Mouse (Mus musculus) lung, postnatal 0 days (tissue): Measurements from ENCODE around the gene Lrp1. TPM values are rescaled to one million over a fixed set of nuclear protein-coding genes. Genes with fewer than 3 reads are reported as not detected.
A peak's percentile ranks its signal among the peaks of the same experiment; 100 is the strongest.

Experiments used
- ATAC-seq: fragments of 200-750 bp; cut with Nextera tagmentation; 2 replicates; pipeline ENCODE4 v1.8.0; 2017; ENCODE audit warnings: moderate library complexity
- DNase-seq: peaks from one replicate; pipeline ENCODE4 v3.0.0-alpha.2; 2016; ENCODE audit warnings: low spot score
- H3K27ac ChIP-seq: fragments of 300-500 bp; sonication (generic); 2 replicates; pipeline ENCODE4 v1.5.1; 2014; ENCODE audit warnings: antibody characterized with exemption, mild to moderate bottlenecking, low read length, mixed read lengths
- H3K27me3 ChIP-seq: fragments of 300-500 bp; sonication (generic); replicated peaks from 2 replicates; pipeline ENCODE4 v1.6.1; 2014; ENCODE audit warnings: low read length, mixed read lengths; ENCODE audit not compliant: insufficient read depth
- H3K36me3 ChIP-seq: fragments of 300-500 bp; sonication (generic); 2 replicates; pipeline ENCODE4 v1.6.1; 2014; ENCODE audit warnings: low read length, mixed read lengths; ENCODE audit not compliant: insufficient read depth
- H3K4me1 ChIP-seq: fragments of 300-500 bp; sonication (generic); 2 replicates; pipeline ENCODE4 v1.6.1; 2014; ENCODE audit warnings: antibody characterized with exemption, low read depth, low read length, mixed read lengths; ENCODE audit not compliant: insufficient read depth
- H3K4me2 ChIP-seq: fragments of 300-500 bp; sonication (generic); replicated peaks from 2 replicates; pipeline ENCODE4 v1.6.1; 2014; ENCODE audit warnings: low read depth, mild to moderate bottlenecking, low read length, moderate library complexity, mixed read lengths
- H3K4me3 ChIP-seq: fragments of 300-500 bp; sonication (generic); 2 replicates; pipeline ENCODE4 v1.5.1; 2014; ENCODE audit warnings: low read depth, low read length
- H3K9ac ChIP-seq: fragments of 300-500 bp; sonication (generic); replicated peaks from 2 replicates; pipeline ENCODE4 v1.6.1; 2014; ENCODE audit warnings: low read depth, mild to moderate bottlenecking
- H3K9me3 ChIP-seq: fragments of 300-500 bp; sonication (generic); 2 replicates; pipeline ENCODE4 v1.6.1; 2016; ENCODE audit warnings: low read length, mixed read lengths
- CTCF ChIP-seq: IDR thresholded peaks from 2 replicates; pipeline ENCODE4 v1.5.1; 2016; ENCODE audit warnings: antibody characterized with exemption, mild to moderate bottlenecking
- EP300 ChIP-seq: IDR thresholded peaks from 2 replicates; pipeline ENCODE4 v1.6.1; 2016; ENCODE audit warnings: antibody characterized with exemption, mild to moderate bottlenecking, control low read depth
- WGBS: fragments of 180-500 bp; shearing (Covaris S2); extraction: QIAGEN DNeasy Blood & Tissue Kit; methylation state at CpG from one replicate; pipeline ENCODE4 v1.1.7; 2014; 5-methylcytosine and 5-hydroxymethylcytosine counted together
- polyA plus RNA-seq: library from polyadenylated mRNA; unstranded; fragments of >200 nt; fragmentation: Nextera tagmentation; extraction: Ambion mirVana; gene quantifications from 2 replicates; pipeline ENCODE4 v1.2.1, GENCODE M21; 2015

Gene Lrp1
- polyA plus RNA-seq, 1 experiment from 2014 or later = 71.0 TPM

DNA sequence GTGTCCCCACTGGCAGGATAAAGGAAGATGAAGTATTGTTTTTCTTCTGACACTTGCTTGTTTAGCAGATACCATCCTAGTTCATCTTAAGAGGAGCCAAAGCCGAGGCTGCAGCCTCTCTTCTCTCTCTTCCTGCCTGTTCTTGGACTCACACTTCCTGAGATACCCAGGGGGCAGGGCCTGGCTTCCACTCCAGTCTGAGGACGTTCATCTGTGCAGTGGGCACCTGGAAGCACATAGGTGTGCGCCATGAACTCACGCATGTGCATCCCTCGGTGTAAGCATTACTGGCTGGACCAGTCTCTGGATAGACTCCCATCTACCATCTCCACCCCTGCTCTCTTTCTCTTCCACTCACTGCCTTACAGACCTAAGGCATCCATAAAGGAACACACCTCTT, 19.5 kb upstream of the Lrp1 start:
- Histone ChIP-seq H3K4me1 (peaks cover 6% of the 10 kb centered on the region; the same call in 1 of the 2 replicates), H3K27ac (no peak overlapping the region), H3K36me3 (no peaks in the 10 kb centered on the region), H3K4me3 (no peak overlapping the region), H3K4me2 (no peak overlapping the region), H3K9me3 (no peaks in the 10 kb centered on the region), H3K27me3 (no peaks in the 10 kb centered on the region), H3K9ac (no peak overlapping the region)
- 65% methylated on average over 5 of the region's 5 CpGs for WGBS
- no peak for TF ChIP-seq CTCF
- TF ChIP-seq EP300 = no peak
- ATAC-seq = no peak
- DNase-seq = no peak

DNA sequence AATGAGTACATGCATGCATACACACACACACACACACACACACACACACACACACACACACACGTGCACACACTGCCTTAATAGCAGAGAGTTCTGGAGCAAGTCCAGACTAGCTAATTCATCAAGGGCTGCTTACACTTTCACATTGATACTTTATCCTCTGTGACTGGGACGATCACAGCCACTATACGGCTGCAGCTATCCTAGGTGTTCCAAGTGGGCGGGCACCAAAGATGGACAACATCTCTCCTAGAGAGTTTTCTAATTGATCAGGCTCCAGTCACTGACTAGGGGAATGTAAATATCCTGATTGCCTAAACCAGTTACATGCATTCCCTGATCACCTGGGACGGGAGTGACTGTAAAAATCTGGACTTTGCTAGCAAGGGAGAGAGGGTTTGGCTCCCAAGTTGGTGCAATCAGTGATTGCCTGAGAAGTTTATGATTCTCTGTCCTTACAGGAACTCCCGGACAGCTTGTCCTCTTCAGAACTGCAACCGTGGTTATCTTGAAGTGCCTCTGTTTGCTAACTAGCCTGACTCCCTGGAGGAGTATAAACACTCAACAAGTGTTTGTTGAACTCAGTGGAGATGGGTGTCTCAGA, 11.8 kb upstream of the Lrp1 start:
- DNase-seq (peak; percentile 32), ATAC-seq (no peak)
- no peaks in the 10 kb centered on the region for H3K36me3 ChIP-seq
- H3K27me3 ChIP-seq = no peaks in the 10 kb centered on the region
- H3K9me3 ChIP-seq = no peaks in the 10 kb centered on the region
- no peak overlapping the region for H3K4me2 ChIP-seq
- TF ChIP-seq EP300 = no peak
- TF ChIP-seq CTCF = no peak
- no peak overlapping the region for H3K27ac ChIP-seq
- 22% methylated on average over 7 of the region's 7 CpGs for WGBS
- no peak overlapping the region for H3K9ac ChIP-seq
- no peak overlapping the region for H3K4me3 ChIP-seq
- no peaks in the 10 kb centered on the region for H3K4me1 ChIP-seq

DNA sequence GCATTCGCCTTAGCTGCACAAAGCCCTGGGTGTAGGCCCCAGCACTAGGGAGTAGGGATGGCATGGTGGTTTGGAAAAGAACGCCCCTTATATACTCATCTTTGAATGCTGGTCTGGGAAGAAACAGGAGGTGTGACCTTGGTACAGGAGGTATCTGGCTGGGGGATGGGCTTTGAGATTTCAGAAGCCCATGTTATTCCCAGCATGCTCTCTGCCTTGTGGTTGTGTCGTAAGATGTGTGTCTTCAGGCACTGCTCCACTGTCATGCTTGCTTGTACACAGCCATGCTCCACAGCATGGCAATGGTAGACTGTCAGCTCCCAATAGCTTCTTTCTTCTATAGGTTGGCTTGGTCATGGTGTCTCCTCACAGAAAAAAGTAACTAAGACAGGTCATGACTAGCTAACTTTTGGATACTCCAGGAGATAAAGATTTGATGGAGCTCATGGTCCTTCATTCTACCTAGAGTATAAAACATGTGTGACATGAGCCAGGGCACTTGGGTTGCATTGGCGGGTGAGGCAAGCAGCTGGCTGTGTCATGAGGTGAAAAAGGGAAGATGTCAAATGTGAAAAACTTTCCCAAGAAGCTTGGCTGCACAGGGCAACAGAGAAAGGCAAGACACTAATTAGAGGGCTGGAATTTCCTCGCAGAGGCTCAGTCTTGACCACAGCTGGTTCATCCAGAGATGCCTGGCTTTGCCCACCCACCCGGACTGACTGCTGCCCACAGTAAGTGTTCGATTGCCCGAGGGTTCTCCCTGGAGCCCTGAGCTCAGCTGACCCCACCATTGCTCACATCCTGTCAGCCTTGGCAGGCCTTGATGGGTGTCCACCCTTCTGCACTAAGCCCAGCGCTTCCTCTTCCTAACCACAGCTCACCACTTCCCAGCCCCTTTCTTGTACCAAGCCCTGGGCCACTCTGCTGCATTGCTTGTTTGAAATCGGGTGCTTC, 10.6 kb upstream of the Lrp1 start:
- no peak for TF ChIP-seq CTCF
- Histone ChIP-seq H3K4me1 (no peaks in the 10 kb centered on the region), H3K4me2 (no peak overlapping the region), H3K9me3 (no peaks in the 10 kb centered on the region), H3K27me3 (no peaks in the 10 kb centered on the region), H3K9ac (no peak overlapping the region), H3K36me3 (no peaks in the 10 kb centered on the region), H3K4me3 (no peak overlapping the region), H3K27ac (no peak overlapping the region)
- peak; percentile 56 for ATAC-seq
- 59% methylated on average over 10 of the region's 10 CpGs for WGBS
- peak; percentile 38 for DNase-seq

DNA sequence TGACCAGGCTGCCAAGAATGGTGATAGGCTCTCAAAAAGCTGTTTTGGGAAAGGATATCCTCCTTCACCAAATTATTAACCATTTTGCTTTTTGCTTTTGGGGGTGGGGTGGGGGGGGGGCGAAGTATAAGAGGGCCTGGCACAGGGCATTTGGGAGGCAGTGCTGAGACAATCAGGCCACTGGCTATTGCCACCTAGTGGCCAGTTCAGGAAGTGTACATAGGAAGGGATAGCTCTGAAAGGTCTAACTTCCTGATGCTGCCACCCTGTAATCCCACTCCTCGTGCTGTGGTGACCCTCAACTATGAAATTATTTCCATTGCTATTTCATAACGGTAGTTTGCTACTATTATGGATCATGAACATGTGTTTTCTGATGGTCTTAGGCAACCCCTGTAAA, 5.5 kb upstream of the Lrp1 start:
- no peaks in the 10 kb centered on the region for H3K27me3 ChIP-seq
- no peaks in the 10 kb centered on the region for H3K36me3 ChIP-seq
- H3K9ac ChIP-seq = no peak overlapping the region
- no peaks in the 10 kb centered on the region for H3K4me1 ChIP-seq
- no peaks in the 10 kb centered on the region for H3K9me3 ChIP-seq
- TF ChIP-seq EP300 = no peak
- peak; percentile 59 for TF ChIP-seq CTCF
- DNase-seq (no peak), ATAC-seq (no peak)
- no peak overlapping the region for H3K27ac ChIP-seq
- 90% methylated on average over 3 of the region's 3 CpGs for WGBS
- H3K4me2 ChIP-seq = no peak overlapping the region
- no peak overlapping the region for H3K4me3 ChIP-seq

DNA sequence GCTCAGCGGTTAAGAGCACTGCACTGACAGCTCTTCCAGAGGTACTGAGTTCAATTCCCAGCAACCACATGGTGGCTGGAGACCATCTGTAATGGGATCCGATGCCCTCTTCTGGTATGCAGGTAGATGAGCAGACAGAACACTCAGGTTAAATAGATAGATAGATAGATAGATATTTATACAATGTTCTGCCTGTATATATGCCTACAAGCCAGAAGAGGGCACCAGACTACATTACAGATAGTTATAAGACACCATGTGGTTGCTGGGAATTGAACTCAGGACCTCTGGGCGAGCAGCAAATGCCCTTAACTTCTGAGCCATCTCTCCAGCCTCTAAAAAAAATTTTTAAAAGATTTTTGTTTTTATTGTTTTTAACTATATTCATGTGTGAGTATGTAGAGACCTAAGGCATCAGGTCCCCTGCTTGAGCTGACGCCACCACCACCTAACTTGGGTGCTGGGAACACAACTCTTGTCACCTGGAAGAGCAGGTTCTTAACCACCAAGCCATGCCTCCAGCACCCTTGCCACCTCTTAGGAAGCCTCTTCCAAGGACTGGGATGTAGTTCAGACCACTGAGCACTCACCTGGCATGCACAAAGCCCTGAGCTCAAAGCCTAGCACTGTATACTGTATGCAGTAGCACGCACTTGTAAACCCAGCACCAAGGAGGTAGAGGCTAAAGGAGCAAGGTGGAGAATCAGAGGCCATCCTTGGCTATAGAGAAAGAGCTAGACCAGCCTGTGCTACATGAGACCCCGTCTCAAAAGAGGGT, 2.7 kb upstream of the Lrp1 start:
- Histone ChIP-seq H3K4me3 (no peak overlapping the region), H3K4me2 (no peak overlapping the region), H3K36me3 (no peaks in the 10 kb centered on the region), H3K27me3 (peaks cover 3% of the 10 kb centered on the region; the same call in 1 of the 2 replicates), H3K9ac (no peak overlapping the region), H3K4me1 (no peaks in the 10 kb centered on the region; the same call in 1 of the 2 replicates), H3K27ac (no peak overlapping the region), H3K9me3 (no peaks in the 10 kb centered on the region)
- ATAC-seq (no peak), DNase-seq (no peak)
- TF ChIP-seq EP300 (no peak), CTCF (peak; percentile 32; the same call in 1 of the 2 replicates)
- WGBS = 90% methylated on average over 6 of the region's 6 CpGs

DNA sequence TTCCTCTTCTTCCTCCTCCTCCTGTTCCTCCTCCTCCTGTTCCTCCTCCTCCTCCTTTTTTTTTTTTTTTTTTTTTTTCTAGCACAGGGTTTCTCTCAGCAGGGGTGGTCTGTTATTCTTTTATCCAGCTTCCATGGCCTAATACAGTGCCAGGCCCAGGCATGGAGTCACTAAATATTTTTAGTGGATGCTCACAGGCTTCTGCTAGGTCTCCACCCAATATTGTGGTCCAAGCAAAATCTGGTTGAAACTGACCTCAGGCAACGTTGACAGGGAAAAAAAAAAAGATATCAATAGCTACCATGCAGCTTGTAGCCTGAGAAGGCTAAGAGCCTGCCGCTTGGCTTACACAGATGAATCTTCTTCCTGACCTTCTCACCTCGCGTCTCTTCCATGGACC, 1.7 kb upstream of the Lrp1 start:
- DNase-seq (no peak), ATAC-seq (no peak)
- TF ChIP-seq EP300 = no peak
- TF ChIP-seq CTCF = no peak
- Histone ChIP-seq H3K4me3 (no peak overlapping the region), H3K4me1 (no peaks in the 10 kb centered on the region; the same call in none of the 2 replicates), H3K27me3 (peaks cover 3% of the 10 kb centered on the region; the same call in 1 of the 2 replicates), H3K36me3 (no peaks in the 10 kb centered on the region), H3K27ac (peak overlapping the region; percentile 98), H3K9ac (no peak overlapping the region), H3K9me3 (no peaks in the 10 kb centered on the region), H3K4me2 (peak overlapping the region; percentile 96; the same call in 1 of the 2 replicates)
- 70% methylated on average over 4 of the region's 4 CpGs for WGBS
